Mouse (Mus musculus) embryonic facial prominence, embryonic 11.5 days (tissue): ENCODE results near the gene Cwc25. TPM values are rescaled to one million over a fixed set of nuclear protein-coding genes. Genes with fewer than 3 reads are reported as not detected.
"Not testable (repeated sequence)": the region's sequence is repeated elsewhere in the genome, so short reads cannot be mapped to it uniquely, and the experiment has no call there.

Source experiments
- ATAC-seq: fragments of 200-750 bp; cut with Nextera tagmentation; replicated peaks from 2 replicates; pipeline ENCODE4 v1.8.0; 2017; ENCODE audit warnings: low read depth; ENCODE audit not compliant: insufficient number of reproducible peaks, low FRiP score, low TSS enrichment
- DNase-seq: peaks from one replicate; pipeline ENCODE4 v3.0.0-alpha.2; 2015; ENCODE audit warnings: low spot score
- H3K27ac ChIP-seq: fragments of 300-500 bp; sonication (generic); replicated peaks from 2 replicates; pipeline ENCODE4 v1.5.1; 2014; ENCODE audit warnings: mild to moderate bottlenecking, low read depth, low read length, control low read depth
- H3K27me3 ChIP-seq: fragments of 300-500 bp; sonication (generic); 2 replicates; pipeline ENCODE4 v1.6.1; 2014; ENCODE audit warnings: mild to moderate bottlenecking, low read length, moderate library complexity, mixed read lengths; ENCODE audit not compliant: control insufficient read depth, insufficient read depth
- H3K36me3 ChIP-seq: fragments of 300-500 bp; sonication (generic); replicated peaks from 2 replicates; pipeline ENCODE4 v1.6.1; 2014; ENCODE audit warnings: low read depth, mild to moderate bottlenecking, low read length, moderate library complexity, mixed read lengths; ENCODE audit not compliant: control insufficient read depth, insufficient read depth
- H3K4me1 ChIP-seq: fragments of 300-500 bp; sonication (generic); 2 replicates; pipeline ENCODE4 v1.6.1; 2014; ENCODE audit warnings: low read length, mixed read lengths; ENCODE audit not compliant: control insufficient read depth, insufficient read depth
- H3K4me2 ChIP-seq: fragments of 300-500 bp; sonication (generic); 2 replicates; pipeline ENCODE4 v1.6.1; 2014; ENCODE audit warnings: low read depth, mild to moderate bottlenecking, control low read depth, low read length, moderate library complexity
- H3K4me3 ChIP-seq: fragments of 300-500 bp; sonication (generic); 2 replicates; pipeline ENCODE4 v1.5.1; 2014; ENCODE audit warnings: low read depth, low read length, control low read depth
- H3K9ac ChIP-seq: fragments of 300-500 bp; sonication (generic); replicated peaks from 2 replicates; pipeline ENCODE4 v1.6.1; 2014; ENCODE audit warnings: mild to moderate bottlenecking, control low read depth, low read length
- H3K9me3 ChIP-seq: fragments of 300-500 bp; sonication (generic); replicated peaks from 2 replicates; pipeline ENCODE4 v1.6.1; 2016; ENCODE audit warnings: mild to moderate bottlenecking, low read length, inconsistent platforms, mixed read lengths; ENCODE audit not compliant: control insufficient read depth
- WGBS: fragments of 180-500 bp; shearing (Covaris S2); extraction: QIAGEN DNeasy Blood & Tissue Kit; methylation state at CpG from one replicate; pipeline ENCODE4 v1.1.7; 2014; 5-methylcytosine and 5-hydroxymethylcytosine counted together
- polyA plus RNA-seq: library from polyadenylated mRNA; unstranded; fragments of >200 nt; fragmentation: Nextera tagmentation; extraction: Ambion mirVana; gene quantifications from 2 replicates; pipeline ENCODE4 v1.2.1, GENCODE M21; 2014

Gene Cwc25
- polyA plus RNA-seq, 1 experiment from 2014 or later = 13.1 TPM

DNA sequence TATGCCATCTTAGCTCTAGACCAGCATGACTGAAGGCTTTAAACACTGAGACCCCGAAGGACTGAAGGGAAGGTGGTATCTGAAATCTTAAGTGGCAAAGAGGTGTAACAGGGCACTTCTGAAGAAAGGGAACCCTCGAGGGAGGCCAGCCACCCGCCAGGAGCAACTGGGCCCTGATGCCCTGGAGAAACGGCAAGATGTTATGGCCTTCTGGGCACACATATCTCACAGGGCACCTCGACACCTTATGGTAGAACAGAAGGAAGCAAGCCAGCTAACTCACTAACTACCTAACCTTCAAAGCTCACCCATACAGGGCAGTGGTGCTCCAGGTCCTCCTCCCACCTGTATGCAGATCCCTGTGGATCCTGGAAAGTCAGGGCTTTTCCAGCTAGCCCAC is 24.2 kb downstream of the Cwc25 start:
- H3K4me2 ChIP-seq = no peak overlapping the region
- no peak overlapping the region for H3K4me3 ChIP-seq
- H3K9ac ChIP-seq = no peak overlapping the region
- H3K9me3 ChIP-seq = no peaks in the 10 kb centered on the region; the same call in 1 of the 2 replicates
- H3K27me3 ChIP-seq = no peaks in the 10 kb centered on the region
- no peak overlapping the region for H3K27ac ChIP-seq
- no peaks in the 10 kb centered on the region for H3K36me3 ChIP-seq
- DNase-seq (no peak), ATAC-seq (no peak)
- 87% methylated on average over 5 of the region's 5 CpGs for WGBS
- peaks cover 3% of the 10 kb centered on the region for H3K4me1 ChIP-seq

DNA sequence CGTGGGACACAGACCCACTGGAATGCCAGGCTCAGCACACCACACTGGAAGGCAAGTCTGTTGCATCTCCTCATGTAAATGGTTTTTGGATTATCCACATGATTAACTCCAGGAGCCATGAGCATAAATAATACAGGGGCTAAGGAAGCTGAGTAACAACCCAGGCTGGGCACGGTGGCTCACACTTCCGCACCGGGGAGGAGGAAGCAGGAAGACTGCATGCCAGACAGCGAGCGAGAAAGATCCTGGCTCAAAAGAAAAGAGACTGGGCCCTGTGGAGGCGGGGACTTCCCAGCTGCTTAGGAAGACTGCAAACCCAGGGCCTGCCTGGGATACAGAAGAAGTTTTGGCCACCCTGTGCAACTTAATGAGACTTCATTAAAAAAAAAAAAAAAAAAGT is 26.2 kb downstream of the Cwc25 start:
- peaks cover 3% of the 10 kb centered on the region for H3K4me1 ChIP-seq
- DNase-seq = peak; percentile 3
- H3K27me3 ChIP-seq = no peaks in the 10 kb centered on the region
- no peak overlapping the region for H3K9ac ChIP-seq
- no peaks in the 10 kb centered on the region; the same call in 1 of the 2 replicates for H3K9me3 ChIP-seq
- H3K4me2 ChIP-seq = no peak overlapping the region
- H3K27ac ChIP-seq = no peak overlapping the region
- WGBS = 58% methylated on average over 7 of the region's 7 CpGs
- no peak overlapping the region for H3K4me3 ChIP-seq
- H3K36me3 ChIP-seq = no peaks in the 10 kb centered on the region
- ATAC-seq = no peak

DNA sequence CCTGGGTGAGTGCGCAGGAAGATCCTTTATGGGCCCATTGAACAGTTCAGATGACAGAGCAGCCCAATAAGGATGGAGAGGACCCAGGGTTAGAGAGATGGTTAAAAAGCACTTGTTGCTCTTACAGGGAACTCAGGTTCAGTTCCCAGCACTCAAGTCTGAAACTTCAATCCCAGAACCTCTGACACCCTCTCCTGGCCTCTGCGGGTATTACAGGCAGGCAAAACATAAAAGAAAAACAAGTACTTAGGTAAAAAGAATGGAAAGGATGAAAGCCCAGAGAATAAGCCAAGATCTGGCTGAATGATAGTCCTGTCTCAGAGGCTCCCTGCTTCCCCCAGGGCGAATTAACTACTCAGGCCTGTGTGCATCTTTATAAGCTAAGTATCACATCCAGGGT is 27.2 kb downstream of the Cwc25 start:
- H3K36me3 ChIP-seq = no peaks in the 10 kb centered on the region
- peaks cover 3% of the 10 kb centered on the region for H3K4me1 ChIP-seq
- ATAC-seq = no peak
- 90% methylated on average over 3 of the region's 3 CpGs for WGBS
- no peak overlapping the region for H3K4me3 ChIP-seq
- no peak overlapping the region for H3K4me2 ChIP-seq
- H3K9ac ChIP-seq = no peak overlapping the region
- no peaks in the 10 kb centered on the region for H3K27me3 ChIP-seq
- DNase-seq = no peak
- no peaks in the 10 kb centered on the region; the same call in 1 of the 2 replicates for H3K9me3 ChIP-seq
- H3K27ac ChIP-seq = no peak overlapping the region

DNA sequence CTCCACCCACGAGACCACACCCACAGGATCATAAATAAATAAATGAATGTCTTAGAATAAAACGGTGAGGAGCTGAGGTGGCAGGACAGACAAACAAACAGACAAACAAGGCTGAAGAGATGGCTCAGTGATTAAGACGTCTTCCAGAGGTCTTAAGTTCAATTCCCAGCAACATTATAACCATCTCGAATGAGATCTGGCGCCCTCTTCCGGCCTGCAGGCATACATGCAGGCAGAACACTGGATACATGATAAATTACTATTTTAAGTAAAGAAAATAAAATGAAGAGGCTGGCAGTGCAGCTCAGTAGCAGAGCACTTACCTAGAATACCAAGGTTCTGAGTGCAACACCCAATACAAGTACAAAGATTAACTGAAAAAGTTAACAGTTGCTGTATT is 27.7 kb downstream of the Cwc25 start:
- H3K27me3 ChIP-seq = no peaks in the 10 kb centered on the region
- 59% methylated on average over 6 of the region's 6 CpGs for WGBS
- ATAC-seq = no peak

GRCm38 (mm10) chr11:97737600-97737999 is 28.8 kb downstream of the Cwc25 start:
- Histone ChIP-seq H3K9ac (no peak overlapping the region), H3K4me1 (peaks cover 7% of the 10 kb centered on the region)

More for the DNA sequence above, 27.7 kb downstream of the Cwc25 start:
- Histone ChIP-seq H3K4me2 (no peak overlapping the region), H3K27ac (no peak overlapping the region), H3K4me3 (no peak overlapping the region), H3K9ac (no peak overlapping the region), H3K4me1 (peaks cover 7% of the 10 kb centered on the region), H3K36me3 (no peaks in the 10 kb centered on the region), H3K9me3 (no peaks in the 10 kb centered on the region; the same call in 1 of the 2 replicates)
- no peak for DNase-seq

GRCm38 (mm10) chr11:97736645-97737044 is 29.7 kb downstream of the Cwc25 start:
- Histone ChIP-seq H3K4me1 (peaks cover 7% of the 10 kb centered on the region), H3K4me2 (no peak overlapping the region), H3K36me3 (no peaks in the 10 kb centered on the region), H3K4me3 (no peak overlapping the region), H3K27me3 (no peaks in the 10 kb centered on the region), H3K9me3 (no peaks in the 10 kb centered on the region; the same call in 1 of the 2 replicates), H3K27ac (no peak overlapping the region), H3K9ac (no peak overlapping the region)
- DNase-seq (no peak), ATAC-seq (no peak)
- 93% methylated on average over 5 of the region's 5 CpGs for WGBS

More at GRCm38 (mm10) chr11:97737600-97737999, 28.8 kb downstream of the Cwc25 start:
- Histone ChIP-seq H3K4me3 (no peak overlapping the region), H3K4me2 (no peak overlapping the region), H3K27ac (no peak overlapping the region), H3K9me3 (no peaks in the 10 kb centered on the region; the same call in 1 of the 2 replicates), H3K36me3 (no peaks in the 10 kb centered on the region), H3K27me3 (no peaks in the 10 kb centered on the region)
- ATAC-seq (no peak), DNase-seq (no peak)
- 64% methylated on average over 4 of the region's 4 CpGs for WGBS

- not testable (repeated sequence) for H3K9ac ChIP-seq, H3K27me3 ChIP-seq, ATAC-seq, H3K36me3 ChIP-seq, H3K4me2 ChIP-seq, DNase-seq, H3K4me1 ChIP-seq, H3K27ac ChIP-seq, H3K9me3 ChIP-seq, H3K4me3 ChIP-seq
- WGBS = 82% methylated on average over 5 of the region's 5 CpGs
Measured at GRCm38 (mm10) chr11:97734810-97735209, 31.5 kb downstream of the Cwc25 start.

GRCm38 (mm10) chr11:97733689-97734088 is 32.7 kb downstream of the Cwc25 start:
- 0 out of 2 replicates have a peak overlapping the region, but pooled peaks have one; percentile 14 for H3K4me2 ChIP-seq
- DNase-seq (peak; percentile 71), ATAC-seq (peak; percentile 66)
- peaks cover 7% of the 10 kb centered on the region for H3K4me1 ChIP-seq
- no peaks in the 10 kb centered on the region for H3K9me3 ChIP-seq
- H3K27me3 ChIP-seq = no peaks in the 10 kb centered on the region
- no peak overlapping the region; the same call in 1 of the 2 replicates for H3K27ac ChIP-seq
- peak overlapping the region; percentile 30; the same call in 1 of the 2 replicates for H3K9ac ChIP-seq
- 15% methylated on average over 10 of the region's 10 CpGs for WGBS
- H3K4me3 ChIP-seq = no peak overlapping the region
- H3K36me3 ChIP-seq = no peaks in the 10 kb centered on the region
